Mouse (Mus musculus): Measurements from ENCODE around the gene Dcbld1. TPM values are rescaled to one million over a fixed set of nuclear protein-coding genes. Genes with fewer than 3 reads are reported as not detected.
A peak's percentile ranks its signal among the peaks of the same experiment; 100 is the strongest.
"Not testable (repeated sequence)": the region's sequence is repeated elsewhere in the genome, so short reads cannot be mapped to it uniquely, and the experiment has no call there.

The Dcbld1 gene
- total RNA-seq, 2 experiments from 2014 or later = 6.1 to 6.8 TPM

GRCm38 (mm10) chr10:52274001-52274909 lies 40.8 kb downstream of the Dcbld1 start:
- 0 out of 2 replicates have a peak, but pooled peaks have one; percentile 15 for TF ChIP-seq CTCF (conservative IDR thresholded peaks at IDR 0.05)
- Histone ChIP-seq H3K27ac (no peak overlapping the region), H3K4me3 (no peak overlapping the region; the same call in 1 of the 2 replicates)
- DNase-seq (ENCODE audit: low spot score in 2 of 2) = no peak

GRCm38 (mm10) chr10:52274910-52275604 lies 41.6 kb downstream of the Dcbld1 start:
- no peak for TF ChIP-seq CTCF (conservative IDR thresholded peaks at IDR 0.05)
- H3K4me3 ChIP-seq = peak overlapping the region; percentile 11; the same call in 1 of the 2 replicates
- DNase-seq (ENCODE audit: low spot score in 2 of 2) = no peak
- H3K27ac ChIP-seq = no peak overlapping the region

DNA sequence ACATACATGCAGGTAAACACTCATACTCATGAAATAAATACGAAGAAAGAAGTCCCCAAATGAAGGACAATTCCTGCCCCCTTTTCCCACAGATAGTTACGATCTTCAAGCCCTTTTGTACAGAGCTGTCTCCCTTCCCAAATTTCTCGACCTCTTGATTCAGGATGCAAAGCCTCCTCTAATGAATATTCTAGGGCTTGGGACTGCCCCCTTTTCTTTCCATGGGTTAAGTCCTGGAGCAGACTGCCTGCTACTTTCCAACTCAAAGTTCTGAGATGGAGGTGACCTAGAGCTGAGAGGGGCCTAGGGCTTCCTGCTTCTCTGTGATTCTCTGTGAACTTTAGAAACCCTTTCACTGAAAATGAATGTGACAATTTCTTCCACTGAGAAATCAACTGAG lies 43.2 kb downstream of the Dcbld1 start:
- no peak for TF ChIP-seq CTCF (conservative IDR thresholded peaks at IDR 0.05)
- no peak for DNase-seq (ENCODE audit: low spot score in 2 of 2)
- no peak overlapping the region for H3K4me3 ChIP-seq
- H3K27ac ChIP-seq = no peak overlapping the region

DNA sequence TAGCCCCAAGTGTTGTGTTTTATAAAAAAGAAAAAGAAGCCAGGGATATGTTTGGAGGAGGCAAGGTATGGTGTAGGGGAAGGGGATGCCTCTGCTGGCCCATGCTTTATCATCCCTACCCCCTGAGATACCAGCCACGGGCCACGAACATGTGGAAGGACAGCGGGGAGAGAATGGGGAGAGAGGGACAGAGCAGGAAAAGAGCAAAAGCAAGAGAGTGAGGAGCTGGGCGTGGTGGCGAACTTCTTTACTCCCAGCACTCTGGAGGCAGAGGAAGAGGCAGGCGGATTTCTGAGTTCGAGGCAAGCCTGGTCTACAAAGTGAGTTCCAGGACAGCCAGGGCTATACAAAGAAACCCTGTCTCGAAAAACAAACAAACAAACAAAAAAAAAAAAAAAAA lies 44.1 kb downstream of the Dcbld1 start:
- not testable (repeated sequence) for H3K27ac ChIP-seq; DNase-seq (ENCODE audit: low spot score in 2 of 2); H3K4me3 ChIP-seq

- Histone ChIP-seq H3K4me3 (no peak overlapping the region), H3K27ac (no peak overlapping the region)
- no peak for TF ChIP-seq CTCF (conservative IDR thresholded peaks at IDR 0.05)
- DNase-seq (ENCODE audit: low spot score in 2 of 2) = no peak
These were observed 44.6 kb downstream of the Dcbld1 start for GRCm38 (mm10) chr10:52278011-52278434.

DNA sequence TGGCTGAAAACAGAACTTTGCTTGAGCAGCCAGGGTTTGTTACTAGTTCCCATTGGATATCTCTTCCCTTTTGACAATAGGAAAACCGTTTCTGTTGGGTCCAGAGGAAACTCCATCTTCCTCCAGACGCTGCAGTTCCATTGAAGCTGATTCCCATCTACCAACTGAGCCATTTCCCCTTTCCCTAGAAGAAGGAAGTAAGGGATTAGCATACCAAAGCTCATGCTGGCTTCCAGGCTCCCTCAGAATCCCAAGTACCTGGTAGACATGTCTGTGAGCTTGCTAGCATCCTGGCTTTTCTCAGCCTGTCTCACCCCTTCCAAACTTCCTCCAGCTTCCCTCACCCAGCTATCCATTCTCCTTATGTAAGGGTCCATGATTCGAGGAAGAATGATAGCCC lies 45.4 kb downstream of the Dcbld1 start:
- Histone ChIP-seq H3K27ac (no peak overlapping the region), H3K4me3 (no peak overlapping the region)
- TF ChIP-seq CTCF (conservative IDR thresholded peaks at IDR 0.05) = no peak
- no peak for DNase-seq (ENCODE audit: low spot score in 2 of 2)

- Histone ChIP-seq H3K4me3 (no peak overlapping the region), H3K27ac (no peak overlapping the region)
- TF ChIP-seq CTCF (conservative IDR thresholded peaks at IDR 0.05) = no peak
- DNase-seq (ENCODE audit: low spot score in 2 of 2) = no peak
These were observed 46.5 kb downstream of the Dcbld1 start for GRCm38 (mm10) chr10:52279876-52280275.

- Histone ChIP-seq H3K27ac (no peak overlapping the region), H3K4me3 (no peak overlapping the region)
- no peak for TF ChIP-seq CTCF (conservative IDR thresholded peaks at IDR 0.05)
- no peak for DNase-seq (ENCODE audit: low spot score in 2 of 2)
These were observed 47.2 kb downstream of the Dcbld1 start for GRCm38 (mm10) chr10:52280623-52281022.

DNA sequence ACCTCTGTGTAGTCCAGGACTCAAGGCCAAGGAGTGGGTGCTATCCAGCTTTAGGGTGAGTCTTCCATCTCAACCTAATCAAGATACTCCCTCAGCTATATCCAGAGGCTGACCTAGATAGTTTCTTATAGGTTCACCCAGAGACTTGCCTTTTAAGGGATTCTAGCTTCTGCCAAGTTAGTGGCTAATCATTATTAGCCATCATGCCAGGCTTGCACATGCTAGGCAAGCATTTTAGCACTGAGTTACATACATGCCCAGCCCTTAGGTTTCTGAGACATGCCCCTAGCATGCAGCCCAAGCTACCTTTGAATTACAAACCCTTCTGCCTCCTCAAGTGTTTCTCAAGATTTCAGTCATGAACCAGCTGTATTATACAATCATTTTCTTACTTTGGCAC lies 47.9 kb downstream of the Dcbld1 start:
- Histone ChIP-seq H3K4me3 (no peak overlapping the region), H3K27ac (no peak overlapping the region)
- no peak for TF ChIP-seq CTCF (conservative IDR thresholded peaks at IDR 0.05)
- no peak for DNase-seq (ENCODE audit: low spot score in 2 of 2)

GRCm38 (mm10) chr10:52284578-52284977 lies 51.2 kb downstream of the Dcbld1 start:
- no peak for TF ChIP-seq CTCF (conservative IDR thresholded peaks at IDR 0.05)
- no peak for DNase-seq (ENCODE audit: low spot score in 2 of 2)
- Histone ChIP-seq H3K27ac (no peak overlapping the region), H3K4me3 (no peak overlapping the region)

GRCm38 (mm10) chr10:52287852-52288533 lies 54.6 kb downstream of the Dcbld1 start:
- H3K4me3 ChIP-seq = no peak overlapping the region
- no peak for TF ChIP-seq CTCF (conservative IDR thresholded peaks at IDR 0.05)
- H3K27ac ChIP-seq = no peak overlapping the region
- DNase-seq (ENCODE audit: low spot score in 2 of 2) = no peak

- Histone ChIP-seq H3K27ac (no peak overlapping the region), H3K4me3 (no peak overlapping the region)
- DNase-seq (ENCODE audit: low spot score in 2 of 2) = no peak
- no peak for TF ChIP-seq CTCF (conservative IDR thresholded peaks at IDR 0.05)
These were observed 55.8 kb downstream of the Dcbld1 start for GRCm38 (mm10) chr10:52289261-52289660.

DNA sequence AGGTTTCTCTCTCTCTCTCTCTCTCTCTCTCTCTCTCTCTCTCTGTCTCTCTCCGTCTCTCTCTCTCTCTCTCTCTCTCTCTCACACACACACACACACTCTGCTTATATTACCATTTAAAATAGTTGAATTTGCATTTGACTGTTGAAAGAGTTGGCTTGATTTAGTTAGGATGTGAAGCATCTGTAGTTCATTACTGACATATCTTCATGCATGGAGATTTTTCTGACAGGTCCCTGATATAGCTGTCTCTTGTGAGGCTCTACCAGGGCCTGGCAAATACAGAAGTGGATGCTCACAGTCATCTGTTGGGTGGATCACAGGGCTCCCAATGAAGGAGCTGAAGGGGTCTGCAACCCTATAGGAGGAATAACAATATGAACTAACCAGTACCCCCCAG lies 59.0 kb downstream of the Dcbld1 start:
- not testable (repeated sequence) for DNase-seq (ENCODE audit: low spot score in 2 of 2); H3K27ac ChIP-seq; H3K4me3 ChIP-seq

All from layer of hippocampus, adult 2 months (tissue).